Mouse (Mus musculus): ENCODE measurements around the gene Dmpk.
"Not testable (repeated sequence)": the region's sequence is repeated elsewhere in the genome, so short reads cannot be mapped to it uniquely, and the experiment has no call there.

Dmpk gene

GRCm38 (mm10) chr7:19083701-19084100, at the start of gene Dmpk:
TSS of gene Dmpk (plus strand) at chr7:19083849.
- no peak for DNase-seq

- DNase-seq, result no peak
Observed at GRCm38 (mm10) chr7:19044616-19045015, 39.0 kb upstream of the Dmpk start.

- no peak for DNase-seq
Observed at GRCm38 (mm10) chr7:19046286-19047069, 37.2 kb upstream of the Dmpk start.

GRCm38 (mm10) chr7:19048006-19048527, 35.6 kb upstream of the Dmpk start:
- no peak for DNase-seq

GRCm38 (mm10) chr7:19049252-19049651, 34.4 kb upstream of the Dmpk start:
- DNase-seq, result no peak

GRCm38 (mm10) chr7:19050172-19050571, 33.5 kb upstream of the Dmpk start:
- no peak for DNase-seq

GRCm38 (mm10) chr7:19051161-19051560, 32.5 kb upstream of the Dmpk start:
- DNase-seq, result no peak

- DNase-seq, result no peak
Observed at GRCm38 (mm10) chr7:19052345-19053135, 31.1 kb upstream of the Dmpk start.

- no peak for DNase-seq
Observed at GRCm38 (mm10) chr7:19053136-19053532, 30.5 kb upstream of the Dmpk start.

- peak in 1 of 2 experiments; percentile 34 for DNase-seq
Observed at GRCm38 (mm10) chr7:19054047-19054776, 29.4 kb upstream of the Dmpk start, which contains the start of gene Rsph6a. TSS of gene Rsph6a (plus strand) at chr7:19054690.

- DNase-seq, result no peak
Observed at GRCm38 (mm10) chr7:19054777-19055076, 28.9 kb upstream of the Dmpk start.

- DNase-seq, result no peak
Observed at GRCm38 (mm10) chr7:19055108-19055507, 28.5 kb upstream of the Dmpk start.

- no peak for DNase-seq
Observed at GRCm38 (mm10) chr7:19057405-19057804, 26.2 kb upstream of the Dmpk start.

GRCm38 (mm10) chr7:19065896-19066295, 17.8 kb upstream of the Dmpk start:
- no peak for DNase-seq

- no peak for DNase-seq
Observed at GRCm38 (mm10) chr7:19067063-19067462, 16.6 kb upstream of the Dmpk start.

- no peak for DNase-seq
Observed at GRCm38 (mm10) chr7:19067935-19068334, 15.7 kb upstream of the Dmpk start.

GRCm38 (mm10) chr7:19068707-19069106, 14.9 kb upstream of the Dmpk start:
- DNase-seq, result peak; percentile 61 to 73

- DNase-seq, result no peak
Observed at GRCm38 (mm10) chr7:19069500-19069899, 14.1 kb upstream of the Dmpk start.

- not testable (repeated sequence) for DNase-seq
Observed at GRCm38 (mm10) chr7:19071024-19071423, 12.6 kb upstream of the Dmpk start.

GRCm38 (mm10) chr7:19073504-19073903, 10.1 kb upstream of the Dmpk start:
- peak; percentile 59 to 60 for DNase-seq

GRCm38 (mm10) chr7:19074494-19074893, 9.2 kb upstream of the Dmpk start:
- no peak for DNase-seq

GRCm38 (mm10) chr7:19075231-19075630, 8.4 kb upstream of the Dmpk start:
- DNase-seq, result no peak

All from thymus, postnatal 36 days (tissue).